Mouse (Mus musculus): ENCODE data around the gene Rfx1. TPM values are rescaled to one million over a fixed set of nuclear protein-coding genes. Genes with fewer than 3 reads are reported as not detected.

Rfx1 gene
- polyA plus RNA-seq, 1 experiment, result 3.9 TPM

- Histone ChIP-seq H3K4me3 (replicated peaks) (no peak overlapping the region), H3K9me3 (ENCODE audit: control insufficient read depth, low read length) (no peaks in the 10 kb centered on the region), H3K27me3 (ENCODE audit: control insufficient read depth) (no peaks in the 10 kb centered on the region), H3K4me1 (ENCODE audit: control insufficient read depth) (peaks cover 31% of the 10 kb centered on the region), H3K36me3 (ENCODE audit: control insufficient read depth) (peaks cover 36% of the 10 kb centered on the region)
- TF ChIP-seq TAL1 (IDR thresholded peaks at IDR 0.05; ENCODE audit: low read length) (no peak), GATA1 (IDR thresholded peaks at IDR 0.05; ENCODE audit: low read length) (no peak)
Observed at GRCm38 (mm10) chr8:84073230-84073976, 6.8 kb downstream of the Rfx1 start.

GRCm38 (mm10) chr8:84076412-84076811 lies 9.8 kb downstream of the Rfx1 start:
- H3K9me3 ChIP-seq (ENCODE audit: control insufficient read depth, low read length), result no peaks in the 10 kb centered on the region
- peaks cover 56% of the 10 kb centered on the region for H3K36me3 ChIP-seq (ENCODE audit: control insufficient read depth)
- TF ChIP-seq TAL1 (IDR thresholded peaks at IDR 0.05; ENCODE audit: low read length), result no peak
- no peak for TF ChIP-seq GATA1 (IDR thresholded peaks at IDR 0.05; ENCODE audit: low read length)
- H3K4me3 ChIP-seq (replicated peaks), result no peak overlapping the region
- H3K4me1 ChIP-seq (ENCODE audit: control insufficient read depth), result peaks cover 9% of the 10 kb centered on the region
- H3K27me3 ChIP-seq (ENCODE audit: control insufficient read depth), result no peaks in the 10 kb centered on the region

DNA sequence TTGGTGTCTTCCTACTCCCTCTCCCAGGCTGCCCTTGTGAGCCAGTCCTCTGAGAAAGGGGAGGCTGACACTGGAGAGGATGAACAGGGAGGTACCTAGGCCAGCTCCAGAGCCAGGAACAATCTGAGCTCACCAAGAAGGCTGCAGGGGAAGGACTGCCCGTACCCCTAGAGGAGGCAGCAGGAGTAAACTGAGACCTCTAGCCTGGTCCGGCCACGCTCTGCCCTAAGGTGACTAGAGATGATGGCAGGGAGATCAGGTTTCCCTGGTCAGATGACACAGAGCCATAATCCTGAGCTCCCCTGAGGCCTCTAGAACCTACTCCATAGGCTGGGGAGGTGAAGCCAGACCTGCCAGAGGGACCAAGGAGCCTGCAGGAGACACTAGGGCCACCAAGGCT lies 10.2 kb downstream of the Rfx1 start:
- Histone ChIP-seq H3K36me3 (ENCODE audit: control insufficient read depth) (peaks cover 57% of the 10 kb centered on the region), H3K9me3 (ENCODE audit: control insufficient read depth, low read length) (no peaks in the 10 kb centered on the region), H3K27me3 (ENCODE audit: control insufficient read depth) (no peaks in the 10 kb centered on the region), H3K4me3 (replicated peaks) (no peak overlapping the region), H3K4me1 (ENCODE audit: control insufficient read depth) (peaks cover 7% of the 10 kb centered on the region; the same call in 1 of the 2 replicates)
- no peak for TF ChIP-seq TAL1 (IDR thresholded peaks at IDR 0.05; ENCODE audit: low read length)
- TF ChIP-seq GATA1 (IDR thresholded peaks at IDR 0.05; ENCODE audit: low read length), result no peak

- TF ChIP-seq TAL1 (IDR thresholded peaks at IDR 0.05; ENCODE audit: low read length) (no peak), GATA1 (IDR thresholded peaks at IDR 0.05; ENCODE audit: low read length) (no peak)
- H3K36me3 ChIP-seq (ENCODE audit: control insufficient read depth), result peaks cover 72% of the 10 kb centered on the region
- H3K27me3 ChIP-seq (ENCODE audit: control insufficient read depth), result no peaks in the 10 kb centered on the region
- no peak overlapping the region for H3K4me3 ChIP-seq (replicated peaks)
- H3K4me1 ChIP-seq (ENCODE audit: control insufficient read depth), result peaks cover 5% of the 10 kb centered on the region; the same call in 1 of the 2 replicates
- no peaks in the 10 kb centered on the region for H3K9me3 ChIP-seq (ENCODE audit: control insufficient read depth, low read length)
Observed at GRCm38 (mm10) chr8:84079206-84079605, 12.6 kb downstream of the Rfx1 start.

GRCm38 (mm10) chr8:84083829-84084241 lies 17.2 kb downstream of the Rfx1 start:
- H3K4me1 ChIP-seq (ENCODE audit: control insufficient read depth), result peaks cover 2% of the 10 kb centered on the region; the same call in 1 of the 2 replicates
- TF ChIP-seq TAL1 (IDR thresholded peaks at IDR 0.05; ENCODE audit: low read length) (no peak), GATA1 (IDR thresholded peaks at IDR 0.05; ENCODE audit: low read length) (no peak)
- no peak overlapping the region for H3K4me3 ChIP-seq (replicated peaks)
- no peaks in the 10 kb centered on the region for H3K9me3 ChIP-seq (ENCODE audit: control insufficient read depth, low read length)
- peaks cover 81% of the 10 kb centered on the region for H3K36me3 ChIP-seq (ENCODE audit: control insufficient read depth)
- H3K27me3 ChIP-seq (ENCODE audit: control insufficient read depth), result no peaks in the 10 kb centered on the region

DNA sequence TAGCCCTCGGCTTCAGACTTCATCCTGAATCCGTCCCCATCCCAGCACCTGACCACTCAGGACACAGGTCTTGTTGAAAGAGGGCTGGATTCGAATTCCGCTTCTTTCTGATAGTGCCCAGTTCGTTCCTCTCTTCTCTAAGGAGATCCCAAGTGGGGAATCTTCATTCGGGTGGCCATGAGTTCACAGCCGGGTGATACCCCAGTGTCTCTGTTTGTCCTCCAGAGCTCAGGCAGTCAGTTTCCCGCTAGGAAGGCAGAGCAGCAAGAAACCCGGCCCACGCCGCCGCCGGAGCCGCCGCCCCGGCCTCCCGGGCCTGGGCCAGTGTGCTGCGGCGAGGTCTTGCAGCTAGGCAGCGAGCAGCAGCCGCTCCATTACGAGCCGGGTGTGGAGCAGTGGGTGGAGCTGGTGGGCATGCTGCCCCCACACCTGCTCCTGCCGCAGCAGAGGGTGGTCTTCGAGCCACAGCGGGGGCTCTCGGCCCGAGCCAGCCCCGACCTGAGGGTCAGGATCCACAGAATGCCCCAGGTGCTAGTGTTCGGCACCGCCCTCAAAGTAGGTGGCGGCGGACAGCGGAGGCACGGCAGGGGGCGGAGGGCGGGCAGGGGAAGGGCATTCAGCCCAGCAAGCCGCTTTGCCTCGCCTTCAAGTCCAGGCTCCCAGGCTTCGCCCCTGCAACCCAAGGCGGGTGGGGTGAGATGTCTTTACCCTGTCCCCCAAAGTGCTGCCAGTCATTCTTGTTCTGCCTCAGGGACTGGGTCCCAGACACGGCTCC lies 17.9 kb downstream of the Rfx1 start:
- H3K4me1 ChIP-seq (ENCODE audit: control insufficient read depth), result peaks cover 2% of the 10 kb centered on the region; the same call in 1 of the 2 replicates
- no peak for TF ChIP-seq GATA1 (IDR thresholded peaks at IDR 0.05; ENCODE audit: low read length)
- no peak for TF ChIP-seq TAL1 (IDR thresholded peaks at IDR 0.05; ENCODE audit: low read length)
- H3K27me3 ChIP-seq (ENCODE audit: control insufficient read depth), result no peaks in the 10 kb centered on the region
- H3K9me3 ChIP-seq (ENCODE audit: control insufficient read depth, low read length), result no peaks in the 10 kb centered on the region
- H3K4me3 ChIP-seq (replicated peaks), result no peak overlapping the region
- H3K36me3 ChIP-seq (ENCODE audit: control insufficient read depth), result peaks cover 83% of the 10 kb centered on the region

DNA sequence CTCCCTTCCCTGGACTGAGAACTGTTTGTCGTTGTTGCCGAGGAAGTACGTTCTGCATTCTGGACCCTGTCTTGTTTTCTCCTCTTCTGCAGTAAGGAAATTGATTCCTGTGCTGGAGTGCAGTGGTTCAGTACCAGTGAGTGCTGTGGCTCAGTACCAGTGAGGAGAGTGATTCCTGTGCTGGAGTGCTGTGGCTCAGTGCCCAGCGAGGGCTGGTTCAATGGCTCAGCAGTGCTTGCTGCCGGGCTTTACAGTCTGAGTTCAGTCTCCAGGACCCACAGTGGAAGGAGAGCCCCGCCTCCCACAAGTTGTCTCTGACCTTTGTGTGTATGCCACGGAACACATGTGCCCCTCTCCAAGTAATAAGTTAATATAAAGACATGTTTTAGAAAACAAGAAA lies 20.5 kb downstream of the Rfx1 start:
- H3K27me3 ChIP-seq (ENCODE audit: control insufficient read depth), result no peaks in the 10 kb centered on the region
- no peaks in the 10 kb centered on the region for H3K4me1 ChIP-seq (ENCODE audit: control insufficient read depth)
- no peak overlapping the region for H3K4me3 ChIP-seq (replicated peaks)
- peaks cover 81% of the 10 kb centered on the region for H3K36me3 ChIP-seq (ENCODE audit: control insufficient read depth)
- no peaks in the 10 kb centered on the region for H3K9me3 ChIP-seq (ENCODE audit: control insufficient read depth, low read length)
- TF ChIP-seq GATA1 (IDR thresholded peaks at IDR 0.05; ENCODE audit: low read length) (no peak), TAL1 (IDR thresholded peaks at IDR 0.05; ENCODE audit: low read length) (no peak)

- peaks cover 81% of the 10 kb centered on the region for H3K36me3 ChIP-seq (ENCODE audit: control insufficient read depth)
Observed at GRCm38 (mm10) chr8:84087821-84088220, 21.2 kb downstream of the Rfx1 start.

GRCm38 (mm10) chr8:84089277-84089676 lies 22.6 kb downstream of the Rfx1 start:
- TF ChIP-seq GATA1 (IDR thresholded peaks at IDR 0.05; ENCODE audit: low read length) (no peak), TAL1 (IDR thresholded peaks at IDR 0.05; ENCODE audit: low read length) (no peak)
- Histone ChIP-seq H3K36me3 (ENCODE audit: control insufficient read depth) (peaks cover 83% of the 10 kb centered on the region), H3K27me3 (ENCODE audit: control insufficient read depth) (no peaks in the 10 kb centered on the region), H3K4me1 (ENCODE audit: control insufficient read depth) (no peaks in the 10 kb centered on the region), H3K9me3 (ENCODE audit: control insufficient read depth, low read length) (no peaks in the 10 kb centered on the region), H3K4me3 (replicated peaks) (no peak overlapping the region)

More at GRCm38 (mm10) chr8:84087821-84088220, 21.2 kb downstream of the Rfx1 start:
- TF ChIP-seq TAL1 (IDR thresholded peaks at IDR 0.05; ENCODE audit: low read length), result no peak
- TF ChIP-seq GATA1 (IDR thresholded peaks at IDR 0.05; ENCODE audit: low read length), result no peak
- H3K27me3 ChIP-seq (ENCODE audit: control insufficient read depth), result no peaks in the 10 kb centered on the region
- H3K4me1 ChIP-seq (ENCODE audit: control insufficient read depth), result no peaks in the 10 kb centered on the region
- no peaks in the 10 kb centered on the region for H3K9me3 ChIP-seq (ENCODE audit: control insufficient read depth, low read length)
- H3K4me3 ChIP-seq (replicated peaks), result no peak overlapping the region

Measured in erythroblast, embryonic 14.5 days (primary cell).